Mouse (Mus musculus) embryo, embryonic 9.5 days (tissue): Measurements from ENCODE around the gene Ccl9.
"Not testable (repeated sequence)": the region's sequence is repeated elsewhere in the genome, so short reads cannot be mapped to it uniquely, and the experiment has no call there.

ENCODE experiments used
- DNase-seq: peaks from one replicate; pipeline ENCODE4 v3.0.0-alpha.2; 2017; ENCODE audit errors: extremely low spot score

Gene Ccl9

GRCm38 (mm10) chr11:83580699-83581232 lies 2.3 kb upstream of the Ccl9 start:
- DNase-seq: no peak

DNA sequence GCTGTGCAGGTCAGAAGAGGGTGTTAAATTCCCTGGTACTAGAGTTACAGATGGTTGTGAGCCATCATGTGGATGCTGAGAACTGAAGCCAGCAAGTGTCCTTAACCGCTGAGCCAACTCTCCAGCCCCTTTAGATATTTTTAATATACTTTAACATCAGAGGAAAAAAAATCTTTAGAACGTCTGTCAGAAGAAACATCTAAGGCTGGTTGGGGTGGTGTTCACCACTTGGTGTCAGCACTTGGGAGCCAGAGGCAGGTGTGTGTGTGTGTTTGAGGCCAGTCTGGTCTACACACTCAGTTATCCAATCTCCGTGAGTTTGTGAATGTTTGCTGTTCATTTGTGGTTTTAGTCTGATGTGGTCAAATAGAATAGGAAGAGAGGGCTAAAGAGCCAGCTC lies 563 bp upstream of the Ccl9 start:
- no peak for DNase-seq

GRCm38 (mm10) chr11:83576927-83577555 lies 1.4 kb downstream of the Ccl9 start:
- no peak for DNase-seq

GRCm38 (mm10) chr11:83572834-83573233 lies 5.6 kb downstream of the Ccl9 start:
- no peak for DNase-seq

DNA sequence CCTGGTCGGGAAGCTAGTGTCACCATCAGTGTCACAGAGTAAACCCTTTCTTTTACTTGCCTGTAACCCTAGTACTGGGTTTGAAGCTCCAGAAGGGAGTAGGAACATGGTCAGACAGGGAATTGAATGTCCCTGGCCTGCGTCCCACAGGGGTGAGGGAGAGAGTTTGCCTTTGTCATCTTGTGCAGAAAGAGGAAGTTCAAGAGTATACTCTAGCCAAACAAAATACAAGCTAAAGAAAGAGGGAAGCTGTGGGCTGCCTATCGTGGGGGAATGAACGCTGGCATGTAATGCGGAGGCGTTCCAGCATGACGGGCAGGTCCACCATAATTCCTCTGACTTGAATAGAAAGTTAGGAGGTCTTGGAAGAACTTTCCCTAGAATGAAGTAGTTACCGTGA lies 6.2 kb downstream of the Ccl9 start:
- no peak for DNase-seq

- DNase-seq: no peak
These were observed 8.2 kb downstream of the Ccl9 start for GRCm38 (mm10) chr11:83570189-83570588.

GRCm38 (mm10) chr11:83569249-83569648 lies 9.2 kb downstream of the Ccl9 start:
- DNase-seq: no peak

DNA sequence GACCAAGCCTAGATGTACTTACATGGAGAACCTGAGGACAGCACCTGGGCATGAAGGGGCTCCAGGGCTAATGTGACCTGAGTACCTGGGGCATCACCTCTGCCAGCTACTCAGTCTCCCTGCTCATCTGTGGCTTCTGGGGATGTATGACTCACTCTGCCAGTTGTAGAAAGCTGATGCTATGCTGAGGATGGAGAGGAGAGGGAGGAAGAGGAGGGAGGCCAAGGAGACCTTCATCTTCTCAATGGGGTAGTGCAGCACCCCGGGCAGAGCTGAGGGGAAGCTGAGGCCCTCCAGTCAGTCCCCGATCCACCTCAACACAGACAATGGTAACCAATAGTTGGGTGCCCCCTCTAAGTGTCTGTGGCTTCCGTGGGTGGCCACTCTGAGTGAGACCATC lies 9.7 kb downstream of the Ccl9 start:
- DNase-seq: no peak

DNA sequence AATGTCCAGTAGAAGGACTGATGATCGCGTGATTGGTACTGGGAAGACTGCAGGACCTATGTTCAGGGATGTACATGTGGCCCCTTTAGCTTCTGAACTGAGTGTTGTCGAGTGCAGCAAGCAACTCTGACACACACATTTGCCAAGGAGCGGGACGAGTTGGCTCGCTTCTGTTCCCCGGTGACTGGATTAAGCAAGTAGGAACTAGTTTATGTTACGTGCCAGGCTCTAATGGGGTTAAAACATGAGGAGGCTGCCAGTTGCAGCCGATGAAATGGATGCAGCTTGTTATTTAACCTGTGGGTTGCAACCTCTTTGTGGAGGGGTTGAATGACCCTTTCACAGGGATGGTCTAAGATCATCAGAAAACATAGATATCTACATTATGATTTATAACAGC lies 10.4 kb downstream of the Ccl9 start:
- DNase-seq: no peak

GRCm38 (mm10) chr11:83567311-83567710 lies 11.1 kb downstream of the Ccl9 start:
- no peak for DNase-seq

DNA sequence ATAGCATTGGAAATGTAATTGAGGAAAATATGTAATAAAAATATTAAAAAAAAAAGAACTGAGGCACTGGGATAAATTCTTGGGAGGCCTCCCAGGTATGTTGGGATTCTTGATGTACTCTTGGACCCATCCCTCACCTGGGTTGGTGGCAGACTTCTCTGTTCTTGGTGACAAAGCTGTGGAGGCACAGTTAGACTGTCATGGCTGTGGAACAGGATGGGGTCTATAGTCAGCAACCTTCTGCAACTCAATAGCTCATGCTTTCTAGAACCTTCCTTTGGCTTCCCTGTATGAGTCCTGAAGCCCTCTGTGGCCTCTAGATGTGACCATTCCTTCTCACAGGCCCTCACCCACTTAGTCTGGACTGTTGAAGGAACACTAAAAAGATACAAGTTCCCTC lies 11.8 kb downstream of the Ccl9 start:
- no peak for DNase-seq

GRCm38 (mm10) chr11:83563754-83564153 lies 14.7 kb downstream of the Ccl9 start:
- no peak for DNase-seq

DNA sequence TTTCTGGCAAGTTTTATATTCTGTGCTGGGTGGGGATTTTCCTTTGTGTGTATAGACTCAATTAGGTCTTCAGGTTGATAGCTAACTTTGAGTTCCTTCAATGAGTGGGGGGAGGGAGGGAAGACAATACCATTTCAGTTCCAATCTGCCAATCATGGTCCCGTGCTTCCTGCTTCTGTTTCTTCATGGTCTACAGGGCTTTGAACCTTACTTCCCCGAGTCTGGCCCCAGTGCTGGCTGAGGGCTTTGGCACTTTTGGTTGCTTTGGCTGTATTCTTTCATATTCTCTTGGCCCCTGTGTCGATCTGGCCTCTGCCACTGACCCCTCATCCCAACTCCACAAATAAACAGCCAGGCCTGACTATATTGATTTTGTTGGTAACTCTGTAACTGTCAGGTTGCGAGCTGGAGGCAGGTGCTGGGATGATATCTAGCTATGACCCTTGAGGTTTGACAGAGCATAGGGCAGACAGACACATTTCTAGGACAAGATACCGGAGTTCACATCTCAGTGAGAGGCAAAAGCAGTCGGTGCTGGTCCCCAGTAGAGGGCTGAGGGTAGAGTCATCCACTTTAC lies 16.0 kb downstream of the Ccl9 start:
- no peak for DNase-seq

DNA sequence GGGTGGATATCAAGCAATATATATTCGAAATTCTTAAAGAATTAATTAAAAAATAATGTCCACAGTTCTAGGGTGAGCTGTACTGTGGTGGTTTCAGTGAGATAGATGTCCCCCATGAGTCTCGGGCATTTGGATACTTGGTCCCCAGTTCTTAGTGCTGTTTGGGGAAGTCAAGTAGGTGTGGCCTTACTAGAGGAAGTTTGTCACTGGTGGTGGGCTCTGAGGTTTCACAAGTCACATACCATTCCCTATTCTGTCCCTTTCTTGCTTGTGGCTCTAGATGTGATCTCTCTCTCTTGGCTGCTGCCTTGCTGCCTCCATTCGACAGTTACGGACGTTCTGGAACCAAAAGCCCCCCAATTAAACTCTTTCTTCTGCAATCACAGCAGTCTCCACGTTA lies 18.0 kb downstream of the Ccl9 start:
- DNase-seq: no peak

GRCm38 (mm10) chr11:83557074-83557473 lies 21.4 kb downstream of the Ccl9 start:
- DNase-seq: no peak

DNA sequence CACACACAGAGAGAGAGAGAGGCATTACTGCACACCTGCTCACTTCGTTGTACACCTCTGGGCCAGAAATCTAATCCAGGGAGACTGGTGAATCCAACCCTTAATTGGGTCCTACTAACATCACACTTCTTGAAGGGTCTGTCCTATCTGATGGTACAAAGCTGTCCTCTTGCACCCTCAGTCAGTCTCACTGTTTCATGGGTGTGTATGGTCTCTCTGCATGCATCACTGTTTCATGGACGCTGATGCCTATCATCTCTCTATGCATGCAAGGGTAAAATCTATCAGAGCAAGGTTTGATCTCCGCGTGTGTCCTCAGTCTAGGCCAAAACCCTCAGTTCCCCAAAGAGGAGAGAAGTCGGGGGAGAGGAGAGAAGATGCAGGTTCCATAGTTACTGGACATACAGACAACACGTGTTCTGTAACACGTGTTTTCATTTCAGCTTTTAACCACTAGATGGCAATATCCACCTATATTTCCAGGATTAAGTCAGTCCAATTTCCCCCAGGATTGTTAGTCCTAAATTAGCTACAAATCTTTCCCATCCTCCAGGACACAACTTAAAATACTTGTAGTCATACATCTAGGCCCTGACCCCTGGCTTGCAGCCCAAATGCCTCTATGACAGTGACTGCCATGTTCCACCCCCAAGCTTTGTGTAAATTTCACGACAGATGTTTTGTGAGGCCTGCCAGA lies 22.2 kb downstream of the Ccl9 start:
- peak; percentile 67 for DNase-seq

DNA sequence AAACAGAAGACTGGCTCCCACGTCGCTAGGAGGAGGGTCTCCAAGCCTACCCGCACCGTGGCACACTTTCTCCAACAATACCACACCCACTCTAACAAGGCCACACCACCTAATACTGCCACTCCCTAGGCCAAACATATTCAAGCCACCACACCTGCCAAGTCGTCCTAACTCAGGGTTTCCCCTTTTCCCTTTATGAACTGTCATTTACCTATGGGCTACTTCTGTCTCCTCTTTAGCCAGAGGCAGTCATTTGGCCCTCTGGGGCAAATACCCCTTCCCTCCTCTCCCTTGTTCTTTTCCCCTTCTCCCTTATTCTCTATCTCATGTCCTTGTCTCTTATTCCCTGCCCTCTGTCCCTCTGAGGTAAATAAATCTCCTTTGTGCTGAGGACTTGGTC lies 26.8 kb downstream of the Ccl9 start:
- DNase-seq: no peak

GRCm38 (mm10) chr11:83551037-83551436 lies 27.4 kb downstream of the Ccl9 start:
- DNase-seq: not testable (repeated sequence)

DNA sequence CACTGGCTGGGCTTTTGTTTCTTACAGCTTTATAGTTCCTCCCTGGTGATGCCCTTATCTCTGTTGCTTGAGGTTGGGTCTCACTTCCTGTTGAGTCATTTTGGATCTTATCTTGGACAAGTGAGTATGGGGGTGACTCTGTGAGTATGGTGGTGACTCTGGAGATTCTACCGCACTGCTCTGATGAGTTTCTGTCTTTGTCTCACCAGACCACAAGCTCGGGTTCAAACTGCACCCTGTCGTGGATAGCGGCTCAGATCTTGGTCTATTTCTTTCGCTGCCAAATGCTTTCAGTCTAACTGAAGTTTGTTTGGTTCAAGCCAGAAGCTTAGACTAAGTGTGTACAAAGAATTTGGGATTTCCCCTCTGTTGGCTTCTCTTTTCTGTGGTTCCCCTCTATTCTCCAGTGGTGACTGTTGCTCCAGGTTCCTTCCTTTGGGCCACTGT lies 28.2 kb downstream of the Ccl9 start:
- DNase-seq: no peak

GRCm38 (mm10) chr11:83544214-83544613 lies 34.2 kb downstream of the Ccl9 start:
- no peak for DNase-seq

DNA sequence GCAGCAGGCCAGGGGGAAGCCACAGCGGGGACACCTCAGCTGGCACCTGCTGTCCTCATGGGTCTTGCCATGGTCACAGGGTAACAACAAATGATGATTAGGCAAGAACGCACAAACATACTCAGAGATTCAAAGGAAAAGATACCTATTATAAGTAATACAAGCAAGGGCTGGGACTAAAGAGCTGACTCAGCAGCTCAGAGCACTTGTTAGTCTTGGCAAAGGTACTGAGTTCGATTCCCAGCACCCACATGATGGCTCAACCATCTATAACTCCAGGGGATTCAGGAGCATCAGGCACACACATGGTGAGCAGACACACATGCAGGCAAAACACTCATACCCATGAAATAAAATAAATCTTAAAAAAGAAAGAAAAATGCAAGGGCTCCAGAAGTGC lies 37.0 kb downstream of the Ccl9 start:
- no peak for DNase-seq

GRCm38 (mm10) chr11:83540931-83541330 lies 37.5 kb downstream of the Ccl9 start:
- DNase-seq: no peak

GRCm38 (mm10) chr11:83538705-83539314 lies 39.6 kb downstream of the Ccl9 start:
- DNase-seq: no peak
